Mouse (Mus musculus) layer of hippocampus, adult 9-11 months (tissue): ENCODE measurements around the gene Serpinb7.
A peak's percentile ranks its signal among the peaks of the same experiment; 100 is the strongest.

Experiments used
- DNase-seq: peaks from one replicate; pipeline ENCODE4 v3.0.0; 2022

The Serpinb7 gene

GRCm38 (mm10) chr1:107399355-107399754, at the start of gene Serpinb7:
Serpinb7 (plus strand) TSS chr1:107399655.
- DNase-seq = no peak

GRCm38 (mm10) chr1:107350392-107350791, 49.1 kb upstream of the Serpinb7 start:
- no peak for DNase-seq

- no peak for DNase-seq
Measured at GRCm38 (mm10) chr1:107351115-107351514, 48.3 kb upstream of the Serpinb7 start.

DNA sequence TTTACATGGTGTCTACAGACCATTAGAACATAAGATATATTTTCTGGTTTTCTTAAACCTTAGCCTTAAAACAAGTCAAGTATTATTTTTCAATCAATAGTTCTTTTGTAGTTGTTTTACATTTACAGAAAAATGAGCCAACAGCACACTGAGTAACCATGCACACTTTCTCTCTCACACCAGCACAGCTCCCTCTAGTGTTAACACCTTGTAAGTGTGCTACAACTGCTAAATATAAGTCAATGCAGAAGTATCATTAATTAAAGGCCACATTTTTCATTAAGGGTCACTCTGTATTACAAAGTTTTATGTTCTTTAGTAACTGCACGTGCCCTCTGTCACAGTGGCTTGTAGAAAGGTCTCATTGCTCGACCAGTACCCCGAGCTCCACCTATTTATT, 46.4 kb upstream of the Serpinb7 start:
- no peak for DNase-seq

DNA sequence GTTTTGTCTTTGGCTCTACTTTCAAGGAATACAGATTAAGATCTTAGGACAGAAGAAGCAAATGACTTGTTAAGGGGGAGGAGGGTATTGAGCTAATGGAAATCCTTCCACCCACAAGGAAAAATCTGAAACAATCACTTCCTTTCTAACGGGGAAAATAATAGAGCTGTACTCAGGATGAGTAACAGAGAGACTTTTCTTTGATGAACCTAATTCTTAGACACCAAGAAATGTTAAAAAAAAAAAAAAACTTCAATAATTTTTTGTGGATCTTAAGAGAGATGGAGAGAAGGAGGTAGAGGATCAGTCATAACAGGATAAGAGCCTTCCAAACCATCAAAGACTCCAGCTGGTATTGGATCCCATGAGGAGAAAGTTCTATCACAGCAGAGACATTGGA, 38.6 kb upstream of the Serpinb7 start, which contains the start of gene Serpinb11:
Gene Serpinb11 (plus strand): TSS at position 301 of the 400 bp plus-strand sequence.
- DNase-seq = no peak

DNA sequence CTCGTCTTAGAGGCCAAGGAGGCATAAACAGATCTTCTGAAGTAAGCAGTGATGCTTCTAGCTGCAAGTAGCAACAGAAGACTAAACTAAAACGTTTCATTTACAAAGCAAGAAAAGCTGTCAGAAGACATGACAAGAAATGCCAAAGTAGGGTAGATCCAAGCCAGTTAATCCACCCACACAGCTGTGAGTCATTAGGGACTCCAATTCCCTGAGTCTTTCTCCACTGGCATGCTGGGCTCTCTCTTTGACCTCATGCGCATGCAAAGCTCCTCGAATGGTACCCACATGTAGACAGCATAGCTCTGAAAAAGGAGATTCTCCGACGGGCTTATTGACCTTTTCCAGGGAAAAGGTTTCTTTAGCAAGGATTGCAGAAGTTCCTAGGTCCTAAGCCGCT, 33.5 kb upstream of the Serpinb7 start:
- no peak for DNase-seq

GRCm38 (mm10) chr1:107368944-107369343, 30.5 kb upstream of the Serpinb7 start:
- DNase-seq = no peak

GRCm38 (mm10) chr1:107376952-107377351, 22.5 kb upstream of the Serpinb7 start:
- DNase-seq = no peak

DNA sequence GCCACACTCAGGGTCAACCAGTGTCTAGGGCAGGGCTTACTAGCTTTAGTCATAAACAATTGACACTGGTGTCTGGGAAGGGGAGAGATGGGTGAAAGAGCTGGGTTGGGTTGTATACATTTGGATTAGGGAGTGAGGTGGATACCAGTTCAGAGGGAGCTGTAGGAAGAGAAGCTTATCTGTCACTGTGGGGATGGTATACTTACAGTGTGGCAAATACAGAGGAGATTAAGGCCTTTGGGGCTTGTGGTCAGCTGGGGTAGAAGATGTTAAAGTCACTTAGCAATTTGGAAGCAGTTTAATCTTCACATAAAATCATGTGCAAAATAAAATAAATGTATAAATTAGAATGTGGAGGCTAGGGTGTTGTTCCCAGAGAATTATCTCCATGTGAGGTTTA, 21.1 kb upstream of the Serpinb7 start:
- DNase-seq = no peak

DNA sequence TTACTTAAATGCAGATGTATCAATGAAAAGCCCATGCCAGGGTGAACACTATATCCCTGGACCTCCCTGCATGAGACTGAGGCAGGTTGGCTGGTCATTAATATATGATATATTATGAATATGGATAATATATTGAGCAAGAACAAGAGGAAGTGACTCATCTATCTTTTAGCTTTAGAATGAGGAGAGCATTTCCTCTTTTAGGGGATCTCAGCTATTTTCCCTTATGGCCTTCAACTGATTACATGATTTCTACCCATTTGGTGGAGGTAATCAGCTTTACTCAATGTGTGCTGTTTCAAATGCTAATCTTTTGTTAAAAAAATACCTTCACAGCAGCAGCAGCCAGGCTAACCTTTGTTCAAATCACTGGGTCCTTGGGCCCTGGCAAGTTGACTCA, 18.0 kb upstream of the Serpinb7 start:
- DNase-seq = no peak

DNA sequence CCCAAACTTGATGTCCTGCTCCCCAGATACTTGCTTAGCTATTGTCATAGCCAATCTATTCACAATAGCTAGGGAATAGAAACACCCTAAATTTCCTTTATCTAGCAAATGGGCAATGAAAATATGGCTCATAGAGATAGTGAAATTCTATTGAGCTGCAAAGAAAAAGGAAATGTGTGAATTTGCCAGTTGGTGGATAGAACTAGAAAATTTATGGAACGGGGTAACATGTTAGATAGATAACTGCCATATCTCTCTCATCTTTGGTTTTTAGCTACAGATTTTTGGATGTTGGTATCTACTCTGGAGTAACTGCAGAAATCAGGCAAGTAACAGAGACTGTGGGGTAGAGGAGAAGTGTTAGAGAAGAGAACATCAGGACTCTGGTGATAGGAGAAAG, 17.1 kb upstream of the Serpinb7 start:
- DNase-seq = no peak

- no peak for DNase-seq
Measured at GRCm38 (mm10) chr1:107384532-107384931, 14.9 kb upstream of the Serpinb7 start.

GRCm38 (mm10) chr1:107389753-107390152, 9.7 kb upstream of the Serpinb7 start:
- DNase-seq = no peak

- DNase-seq = no peak
Measured at GRCm38 (mm10) chr1:107397481-107397880, 2.0 kb upstream of the Serpinb7 start.

DNA sequence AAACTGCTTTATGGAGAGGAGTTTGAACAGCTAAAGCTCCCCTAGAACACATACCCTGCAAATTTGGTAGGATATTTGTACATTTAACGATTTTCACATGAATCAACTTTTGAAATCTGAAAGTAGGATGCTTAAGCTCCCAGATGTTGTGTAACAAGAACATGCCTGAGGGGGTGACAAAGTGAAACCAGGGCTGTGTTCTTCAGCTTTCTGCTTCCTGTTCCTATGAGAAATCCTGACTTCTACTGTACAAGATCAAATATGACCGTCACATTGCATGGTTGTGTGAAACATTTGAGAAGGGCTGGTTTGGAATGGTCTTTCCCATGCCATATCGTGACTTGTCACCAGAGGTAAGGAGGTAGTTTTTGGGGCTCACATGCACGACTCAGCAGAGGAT, 2.6 kb downstream of the Serpinb7 start:
- no peak for DNase-seq

GRCm38 (mm10) chr1:107414650-107415049, 15.2 kb downstream of the Serpinb7 start:
- no peak for DNase-seq

DNA sequence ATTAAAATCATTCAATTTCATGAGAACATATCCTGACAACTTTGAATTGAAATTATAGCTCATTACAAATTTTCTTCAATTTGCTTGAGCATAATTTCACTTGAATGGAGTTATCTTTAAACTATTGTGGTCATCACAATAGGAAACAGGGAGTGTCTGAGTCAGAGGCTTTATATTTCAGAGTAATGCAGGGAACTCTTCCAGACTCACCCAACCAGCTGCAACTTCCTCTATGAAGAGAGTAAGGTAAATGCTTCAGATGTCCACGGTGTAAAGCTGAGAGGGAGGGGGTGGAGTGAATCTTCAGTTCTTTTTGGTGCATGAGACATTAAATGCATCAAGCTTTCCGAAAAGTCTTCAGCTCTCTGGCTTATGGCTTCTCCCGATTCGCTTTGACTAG, 23.0 kb downstream of the Serpinb7 start:
- DNase-seq = no peak

GRCm38 (mm10) chr1:107431253-107431652, 31.8 kb downstream of the Serpinb7 start:
- DNase-seq = no peak

DNA sequence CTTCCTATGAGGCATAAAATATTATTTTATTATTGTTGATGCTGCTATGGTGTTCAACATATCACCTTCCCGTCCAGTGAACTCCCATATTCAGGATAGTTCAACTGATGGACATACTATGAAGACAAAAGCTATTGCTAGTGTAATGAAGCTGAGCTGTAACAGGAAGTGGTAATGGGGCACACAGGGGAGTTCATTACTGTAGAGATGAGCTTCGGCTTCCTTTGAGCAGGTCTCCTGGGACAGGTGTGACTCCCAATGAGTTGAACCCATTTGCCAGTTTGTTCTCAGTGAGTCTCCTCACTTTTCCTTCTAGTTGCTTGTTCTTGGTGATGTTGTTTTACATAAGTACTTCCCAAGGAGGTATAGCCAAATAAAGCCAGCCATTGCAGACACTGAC, 36.1 kb downstream of the Serpinb7 start:
- no peak for DNase-seq

GRCm38 (mm10) chr1:107439462-107439861, 40.0 kb downstream of the Serpinb7 start:
- DNase-seq = no peak

GRCm38 (mm10) chr1:107445352-107445751, 45.9 kb downstream of the Serpinb7 start:
- no peak for DNase-seq

- no peak for DNase-seq
Measured at GRCm38 (mm10) chr1:107447228-107447931, 47.9 kb downstream of the Serpinb7 start.

DNA sequence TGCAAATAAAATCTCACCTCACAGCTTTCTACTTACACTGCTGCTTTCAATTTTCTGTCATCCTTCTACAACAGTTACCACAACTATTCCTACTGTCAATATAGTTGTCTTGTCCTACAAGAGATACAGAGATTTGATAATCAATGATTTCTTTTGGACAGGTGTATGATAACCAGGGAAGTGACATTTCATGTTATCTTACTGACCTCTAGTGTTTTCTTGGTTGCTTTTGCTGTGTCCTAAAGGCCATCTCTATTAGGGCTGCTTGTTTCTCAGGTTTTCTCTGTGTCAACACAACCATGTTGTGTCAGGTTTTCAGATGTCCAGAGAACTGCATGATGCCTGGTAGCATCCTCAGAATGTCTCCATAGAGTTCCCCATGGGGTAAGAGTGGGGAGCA, 80.5 kb downstream of the Serpinb7 start:
- no peak for DNase-seq

DNA sequence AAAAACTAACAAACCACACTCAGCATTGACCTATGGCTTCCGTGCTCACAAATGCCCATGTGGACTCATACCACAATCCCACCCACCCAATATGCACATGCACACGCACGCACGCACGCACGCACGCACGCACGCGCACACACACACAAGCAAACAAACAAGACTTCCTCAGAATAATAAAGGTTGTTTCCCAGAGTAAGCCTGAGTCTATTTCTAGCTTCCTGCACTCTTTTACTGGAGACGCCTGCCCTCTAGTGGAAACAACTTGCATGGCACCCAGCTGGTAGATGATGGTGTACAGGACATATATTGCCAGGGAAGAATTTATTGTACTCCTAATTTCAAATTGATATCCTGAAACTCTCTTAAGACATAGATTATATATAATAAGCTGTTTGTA, 82.0 kb downstream of the Serpinb7 start:
- DNase-seq = peak; percentile 54

- DNase-seq = no peak
Measured at GRCm38 (mm10) chr1:107489577-107489976, 90.1 kb downstream of the Serpinb7 start.
